Mouse (Mus musculus) retina, adult 2 months (tissue): ENCODE results near the gene Galnt10.

Experiments used
- DNase-seq: peaks from one replicate; pipeline ENCODE4 v3.0.0-alpha.2; 2012; ENCODE audit warnings: low read depth, low spot score

Gene Galnt10

DNA sequence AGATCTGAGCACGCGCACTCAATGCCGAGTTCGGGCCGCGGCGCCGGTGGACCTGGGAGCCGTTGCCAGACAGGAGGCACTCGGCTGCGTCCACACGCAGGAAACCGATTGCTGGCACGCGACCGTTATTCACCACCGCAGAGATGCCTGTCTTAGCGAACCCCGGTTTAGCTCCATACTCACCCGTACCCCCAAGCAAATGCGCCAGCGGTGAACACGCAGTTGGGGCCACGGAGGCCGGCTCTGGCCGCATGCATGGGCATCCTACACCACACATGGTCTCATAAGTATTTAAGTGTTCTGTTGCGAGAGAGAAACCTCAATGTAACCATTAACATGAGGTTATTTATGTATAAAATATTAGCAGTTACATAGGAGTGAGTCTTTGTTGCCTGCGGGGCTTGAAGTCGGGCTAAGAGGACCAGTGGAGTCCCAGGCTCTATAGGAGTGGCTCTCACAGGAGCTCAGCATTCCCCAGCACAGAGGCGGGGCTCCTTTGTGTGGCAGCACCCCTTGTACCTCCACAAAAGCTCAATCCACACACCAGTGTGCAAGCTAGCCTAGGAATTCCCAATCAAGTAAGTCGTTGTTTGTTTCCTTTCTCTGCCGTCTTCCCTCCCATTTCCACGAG, 182.8 kb downstream of the Galnt10 start:
- no peak for DNase-seq

- no peak for DNase-seq
Observed at GRCm38 (mm10) chr11:57828955-57829870, 184.0 kb downstream of the Galnt10 start.

DNA sequence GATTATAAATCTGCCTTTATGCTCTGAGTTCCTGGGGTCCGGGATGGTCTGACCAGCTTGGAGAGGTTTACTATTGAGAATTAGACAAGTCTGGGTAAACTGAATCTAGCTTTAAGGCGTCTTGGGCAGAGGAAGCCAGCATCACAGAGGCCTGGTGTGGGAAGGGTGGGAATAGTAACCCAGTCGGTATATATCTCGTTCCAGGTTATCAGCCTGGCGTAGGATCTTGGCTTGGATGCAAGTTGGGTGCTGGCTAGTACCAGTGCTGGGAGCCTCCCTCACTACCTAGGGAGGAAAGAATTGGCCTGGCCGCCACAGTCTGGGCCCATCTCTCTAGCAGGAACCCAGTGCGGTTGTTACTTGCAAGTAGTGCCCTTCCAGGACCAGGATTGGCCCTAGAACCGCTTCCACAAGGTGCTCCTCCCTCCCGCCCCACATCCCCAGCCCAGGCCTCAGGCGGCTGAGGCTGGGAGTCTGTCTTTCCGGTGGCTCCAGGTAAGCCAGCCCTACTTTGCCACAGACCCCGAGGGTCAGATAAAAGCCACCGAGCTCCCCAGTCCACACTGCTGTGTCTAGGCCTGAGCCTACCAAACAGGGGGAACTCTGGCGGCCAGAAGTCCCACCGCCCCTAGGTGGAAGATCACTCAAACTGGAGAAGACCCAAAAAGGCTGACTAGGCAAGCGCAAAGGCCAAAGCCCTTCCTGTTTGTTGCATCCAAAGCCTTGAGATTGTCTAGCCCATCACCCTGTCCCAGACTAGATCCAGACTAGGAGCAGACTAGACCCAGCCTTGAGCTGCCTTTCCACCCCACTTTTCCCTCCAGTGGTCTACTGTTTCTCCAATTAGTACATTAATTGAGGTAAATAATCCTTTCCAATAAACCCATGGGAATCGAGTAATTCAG, 184.9 kb downstream of the Galnt10 start:
- DNase-seq = no peak

GRCm38 (mm10) chr11:57831281-57831781, 186.1 kb downstream of the Galnt10 start:
- no peak for DNase-seq

GRCm38 (mm10) chr11:57831861-57832260, 186.6 kb downstream of the Galnt10 start:
- no peak for DNase-seq

GRCm38 (mm10) chr11:57832552-57833201, 187.4 kb downstream of the Galnt10 start, which contains the start of gene Hand1:
TSS of gene Hand1 (minus strand) at chr11:57832818.
- DNase-seq = no peak

GRCm38 (mm10) chr11:57833296-57833977, 188.2 kb downstream of the Galnt10 start:
- no peak for DNase-seq

GRCm38 (mm10) chr11:57834031-57834430, 188.8 kb downstream of the Galnt10 start:
- no peak for DNase-seq

DNA sequence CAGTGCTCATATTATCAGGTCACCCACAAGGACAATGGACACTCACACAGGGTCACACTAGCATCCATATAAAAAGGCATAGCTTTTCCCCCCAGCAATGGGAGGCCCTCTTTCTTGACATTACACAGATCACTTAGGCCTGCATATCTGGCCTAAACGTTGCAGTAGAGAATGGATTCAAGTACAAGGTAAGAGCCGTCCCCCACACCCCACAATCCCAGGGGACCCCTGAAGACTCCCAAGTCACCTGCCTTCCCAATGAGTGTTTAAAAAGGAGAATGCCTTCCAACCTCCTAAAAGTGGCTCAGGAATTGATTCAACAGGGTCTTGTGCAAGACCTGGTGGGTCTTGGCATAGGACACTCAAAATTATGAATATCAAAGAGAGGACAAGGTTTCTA, 190.1 kb downstream of the Galnt10 start:
- no peak for DNase-seq

GRCm38 (mm10) chr11:57835931-57836330, 190.7 kb downstream of the Galnt10 start:
- no peak for DNase-seq

GRCm38 (mm10) chr11:57836401-57836800, 191.2 kb downstream of the Galnt10 start:
- no peak for DNase-seq
